8 mouse cellular contexts compared by ENCODE assay signal in genomic region chr19:8953135-8954039, GRCm38 (mm10). TPM values are rescaled to one million over a fixed set of nuclear protein-coding genes. Genes with fewer than 3 reads are reported as not detected.
DNase-seq lines count a peak whose midpoint lies in the region; ATAC-seq lines count a peak whose summit lies in the region.

Gene Tut1, plus strand, starts transcription at chr19:8953847.

- H3K27me3 ChIP-seq in hindbrain, embryonic 15.5 days: no peaks in the 10 kb centered on the region

- H3K4me3 ChIP-seq in hindbrain, embryonic 15.5 days: peak within 1 kb of the TSS; percentile 64

- peaks cover 51% of the 10 kb centered on the region for H3K36me3 ChIP-seq in hindbrain, embryonic 15.5 days

- no peaks in the 10 kb centered on the region for H3K9me3 ChIP-seq in hindbrain, embryonic 15.5 days

- peak; percentile 94 for DNase-seq in T-cell, adult 2 months (ENCODE audit: low spot score)
- peak; percentile 84 to 96 for DNase-seq in cerebellum, postnatal 36 days
- peak; percentile 91 to 97 for DNase-seq in frontal cortex, postnatal 36 days (ENCODE audit: low spot score in 2 of 2)
- DNase-seq in left cerebral cortex, adult 11 months (ENCODE audit: low spot score): peak; percentile 93
- peak; percentile 90 to 95 for DNase-seq in lung, postnatal 4 days
- DNase-seq in retina, postnatal 7 days (ENCODE audit: low read depth, low spot score): peak; percentile 87
- DNase-seq in urinary bladder, adult 2 months (ENCODE audit: low spot score): peak; percentile 61

- peak within 1 kb of the TSS; percentile 96 for H3K4me2 ChIP-seq in hindbrain, embryonic 15.5 days

- peak within 1 kb of the TSS; percentile 61 for H3K9ac ChIP-seq in hindbrain, embryonic 15.5 days

- ATAC-seq in hindbrain, embryonic 15.5 days (ENCODE audit: low FRiP score, low read depth): peak; percentile 96

- peaks cover 29% of the 10 kb centered on the region for H3K4me1 ChIP-seq in hindbrain, embryonic 15.5 days (replicated peaks)

- 2% methylated on average over 46 of the region's 46 CpGs for WGBS in hindbrain, embryonic 15.5 days

- H3K27ac ChIP-seq in hindbrain, embryonic 15.5 days (replicated peaks): peak within 1 kb of the TSS; percentile 89

RNA-seq across cellular contexts. Expression of gene Tut1, which starts in this region (rescaled TPM):
- 24.9 and 25.4 TPM in 2 replicates for polyA plus RNA-seq in hindbrain, embryonic 15.5 days (2015; fragmentation: Nextera tagmentation; extraction: Ambion mirVana)
- polyA plus RNA-seq in urinary bladder, adult 2 months (2012; rRNA removed): 21.8 and 24.1 TPM in 2 replicates

Comparison
In these comparisons a context has a peak if more than half of its experiments do, and no peak if none do; other contexts are left out.
1. Peak in every context shown above with its lines: DNase-seq, ATAC-seq, H3K4me3 ChIP-seq and H3K27ac ChIP-seq.